Mouse (Mus musculus) ES-Bruce4 (cell line): ENCODE measurements around the gene Bhlhe41. TPM values are rescaled to one million over a fixed set of nuclear protein-coding genes. Genes with fewer than 3 reads are reported as not detected.

Source experiments
- H3K27ac ChIP-seq: 2 replicates; pipeline ENCODE4 v1.5.1; 2012; ENCODE audit warnings: low read length, inconsistent platforms; ENCODE audit not compliant: insufficient read depth
- H3K27me3 ChIP-seq: 2 replicates; pipeline ENCODE4 v1.6.1; 2012; ENCODE audit warnings: mild to moderate bottlenecking, low read length, inconsistent platforms; ENCODE audit not compliant: control insufficient read depth, poor library complexity, insufficient read depth, severe bottlenecking
- H3K36me3 ChIP-seq: 2 replicates; pipeline ENCODE4 v1.6.1; 2012; ENCODE audit warnings: inconsistent platforms, mild to moderate bottlenecking, low read length, moderate library complexity; ENCODE audit not compliant: control insufficient read depth, poor library complexity, insufficient read depth, severe bottlenecking
- H3K4me1 ChIP-seq: one replicate; pipeline ENCODE4 v1.8.1; 2011; ENCODE audit warnings: low read length; ENCODE audit not compliant: control insufficient read depth, insufficient read depth
- H3K4me3 ChIP-seq: 2 replicates; pipeline ENCODE4 v1.5.1; 2011; ENCODE audit warnings: low read depth, mild to moderate bottlenecking, low read length
- H3K9ac ChIP-seq: 2 replicates; pipeline ENCODE4 v1.6.1; 2012; ENCODE audit warnings: low read depth, mild to moderate bottlenecking, inconsistent platforms; ENCODE audit not compliant: poor library complexity, severe bottlenecking
- H3K9me3 ChIP-seq: replicated peaks from 2 replicates; pipeline ENCODE4 v1.6.1; 2012; ENCODE audit warnings: mild to moderate bottlenecking, low read length, inconsistent platforms; ENCODE audit not compliant: control insufficient read depth, poor library complexity, insufficient read depth, severe bottlenecking
- CTCF ChIP-seq: IDR thresholded peaks from one replicate; pipeline ENCODE4 v1.8.1; 2011; ENCODE audit warnings: low read depth, low read length
- EP300 ChIP-seq: IDR thresholded peaks from 2 replicates; pipeline ENCODE4 v1.6.1; 2011; ENCODE audit warnings: low read depth, low read length; ENCODE audit not compliant: insufficient read depth
- POLR2A ChIP-seq: IDR thresholded peaks from one replicate; pipeline ENCODE4 v1.8.1; 2011; ENCODE audit warnings: low read length; ENCODE audit not compliant: insufficient read depth
- polyA plus RNA-seq: library from polyadenylated mRNA; stranded (reverse); fragments of >200 nt; gene quantifications from 2 replicates; pipeline ENCODE4 v1.2.4, GENCODE M21; 2011; ENCODE audit warnings: low read depth; ENCODE audit not compliant: missing spikeins, insufficient read depth, insufficient read length

Bhlhe41 gene
- polyA plus RNA-seq, 1 experiment, result 5.3 TPM

- H3K27ac ChIP-seq, result no peak overlapping the region
- no peaks in the 10 kb centered on the region for H3K27me3 ChIP-seq
- no peak overlapping the region for H3K4me3 ChIP-seq
- TF ChIP-seq CTCF (no peak), POLR2A (no peak), EP300 (no peak)
- H3K36me3 ChIP-seq, result no peaks in the 10 kb centered on the region
- H3K9ac ChIP-seq, result no peak overlapping the region
- H3K4me1 ChIP-seq, result no peaks in the 10 kb centered on the region
- H3K9me3 ChIP-seq, result peaks cover 8% of the 10 kb centered on the region; the same call in 1 of the 2 replicates
Observed at GRCm38 (mm10) chr6:145904169-145904568, 38.8 kb upstream of the Bhlhe41 start.

- Histone ChIP-seq H3K4me3 (no peak overlapping the region), H3K4me1 (no peaks in the 10 kb centered on the region), H3K27ac (no peak overlapping the region), H3K9me3 (peaks cover 7% of the 10 kb centered on the region; the same call in 1 of the 2 replicates), H3K27me3 (no peaks in the 10 kb centered on the region), H3K36me3 (no peaks in the 10 kb centered on the region), H3K9ac (no peak overlapping the region)
- TF ChIP-seq CTCF (no peak), EP300 (no peak), POLR2A (no peak)
Observed at GRCm38 (mm10) chr6:145894669-145895342, 29.4 kb upstream of the Bhlhe41 start.

DNA sequence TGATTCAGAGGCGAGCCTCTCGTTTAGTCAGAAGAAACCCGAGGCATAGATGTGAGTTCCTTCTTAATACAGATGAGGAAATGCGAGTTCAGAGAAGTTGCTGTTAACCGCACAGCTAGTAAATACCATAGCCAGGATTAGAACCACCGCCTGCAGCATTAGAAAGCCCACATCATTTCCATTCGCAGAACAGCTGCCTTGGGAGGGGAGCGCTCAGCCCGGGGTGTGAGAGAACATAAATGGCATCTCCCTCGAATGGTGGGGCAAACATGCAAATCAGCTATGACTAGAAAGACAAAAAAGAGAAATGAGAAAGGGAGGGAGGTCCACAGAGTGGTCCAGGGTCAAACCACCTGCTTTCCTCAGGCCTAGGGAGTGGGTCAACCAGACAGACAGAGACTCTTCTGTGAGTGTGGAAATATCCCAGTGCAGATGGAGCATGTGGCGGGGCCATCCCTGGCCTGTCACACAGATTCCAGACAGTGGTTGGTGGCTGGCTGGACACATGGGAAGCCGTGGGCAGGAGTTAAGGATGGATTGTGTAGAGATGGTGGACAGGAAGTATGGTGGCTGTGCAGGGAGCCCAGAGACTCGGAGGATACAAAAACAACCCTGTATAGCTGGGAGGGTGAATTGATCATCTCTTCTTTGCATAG, 28.1 kb upstream of the Bhlhe41 start:
- H3K27me3 ChIP-seq, result no peaks in the 10 kb centered on the region
- H3K36me3 ChIP-seq, result no peaks in the 10 kb centered on the region
- peaks cover 7% of the 10 kb centered on the region; the same call in 1 of the 2 replicates for H3K9me3 ChIP-seq
- no peak for TF ChIP-seq EP300
- no peak for TF ChIP-seq CTCF
- TF ChIP-seq POLR2A, result no peak
- no peaks in the 10 kb centered on the region for H3K4me1 ChIP-seq
- H3K9ac ChIP-seq, result no peak overlapping the region
- H3K4me3 ChIP-seq, result no peak overlapping the region
- H3K27ac ChIP-seq, result no peak overlapping the region

- Histone ChIP-seq H3K9ac (no peak overlapping the region), H3K27ac (no peak overlapping the region), H3K9me3 (peaks cover 7% of the 10 kb centered on the region; the same call in 1 of the 2 replicates), H3K4me3 (no peak overlapping the region), H3K36me3 (no peaks in the 10 kb centered on the region), H3K4me1 (no peaks in the 10 kb centered on the region), H3K27me3 (no peaks in the 10 kb centered on the region)
- TF ChIP-seq POLR2A, result no peak
- TF ChIP-seq EP300, result no peak
- no peak for TF ChIP-seq CTCF
Observed at GRCm38 (mm10) chr6:145892381-145893265, 27.3 kb upstream of the Bhlhe41 start.

- H3K36me3 ChIP-seq, result no peaks in the 10 kb centered on the region
- no peak overlapping the region for H3K9ac ChIP-seq
- no peaks in the 10 kb centered on the region for H3K27me3 ChIP-seq
- TF ChIP-seq CTCF, result no peak
- TF ChIP-seq EP300, result no peak
- no peak for TF ChIP-seq POLR2A
- H3K4me3 ChIP-seq, result no peak overlapping the region
- no peak overlapping the region for H3K27ac ChIP-seq
- H3K4me1 ChIP-seq, result no peaks in the 10 kb centered on the region
- H3K9me3 ChIP-seq, result peaks cover 7% of the 10 kb centered on the region; the same call in 1 of the 2 replicates
Observed at GRCm38 (mm10) chr6:145891951-145892350, 26.6 kb upstream of the Bhlhe41 start.
